Mouse (Mus musculus): Measurements from ENCODE around the gene Mrpl24. TPM values are rescaled to one million over a fixed set of nuclear protein-coding genes. Genes with fewer than 3 reads are reported as not detected.
A peak's percentile ranks its signal among the peaks of the same experiment; 100 is the strongest.
"Not testable (repeated sequence)": the region's sequence is repeated elsewhere in the genome, so short reads cannot be mapped to it uniquely, and the experiment has no call there.

The Mrpl24 gene
- total RNA-seq (2021): 10 to 100 TPM; 53.6 to 53.7 TPM
- long read RNA-seq, experiment 1, transcript Mrpl24-202 (6 exons, 1,339 nt): major isoform, 34 of 57 reads
- long read RNA-seq, experiment 1, transcript Mrpl24-201 (6 exons, 1,226 nt): minor isoform, 8 of 57 reads
- long read RNA-seq, experiment 1, partial matches to known transcripts: 1 of 57 reads
- long read RNA-seq, experiment 1, other reads (novel, unspliced or antisense): 10 of 57 reads
- long read RNA-seq, experiment 2, transcript Mrpl24-201 (6 exons, 1,226 nt): minor isoform, 8 of 63 reads
- long read RNA-seq, experiment 2, transcript Mrpl24-202 (6 exons, 1,339 nt): major isoform, 22 of 63 reads
- long read RNA-seq, experiment 2, partial matches to known transcripts: 0 of 63 reads
- long read RNA-seq, experiment 2, other reads (novel, unspliced or antisense): 31 of 63 reads

- DNase-seq (ENCODE audit: low spot score in 2 of 2): peak; percentile 74 to 84
Measured at GRCm38 (mm10) chr3:87919336-87920108, at the start of gene Mrpl24. Gene Mrpl24 (plus strand): TSS chr3:87919506.

DNA sequence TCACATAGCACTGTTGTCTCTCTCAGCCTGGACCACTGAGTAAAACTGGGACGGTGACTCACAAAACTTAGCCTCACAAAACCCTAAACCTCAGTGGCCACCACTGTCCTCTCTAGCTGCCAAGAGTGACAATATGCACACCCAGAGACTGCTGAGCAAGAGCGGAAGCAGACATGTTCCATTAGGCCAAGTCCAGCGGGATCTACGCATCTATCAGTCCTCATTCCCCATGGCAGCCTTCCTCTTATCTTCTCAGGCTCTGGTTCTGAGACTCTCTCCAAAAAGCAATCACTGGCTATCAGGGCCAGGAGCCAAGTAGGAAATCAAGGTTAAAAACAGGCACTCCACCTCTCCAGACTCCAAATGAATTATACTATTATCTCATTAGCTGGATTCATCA lies 41.6 kb upstream of the Mrpl24 start:
- DNase-seq (ENCODE audit: low spot score in 2 of 2): no peak

GRCm38 (mm10) chr3:87884291-87884690 lies 35.0 kb upstream of the Mrpl24 start:
- no peak for DNase-seq (ENCODE audit: low spot score in 2 of 2)

GRCm38 (mm10) chr3:87884708-87885251 lies 34.5 kb upstream of the Mrpl24 start:
- DNase-seq (ENCODE audit: low spot score in 2 of 2): peak in 1 of 2 experiments; percentile 22

DNA sequence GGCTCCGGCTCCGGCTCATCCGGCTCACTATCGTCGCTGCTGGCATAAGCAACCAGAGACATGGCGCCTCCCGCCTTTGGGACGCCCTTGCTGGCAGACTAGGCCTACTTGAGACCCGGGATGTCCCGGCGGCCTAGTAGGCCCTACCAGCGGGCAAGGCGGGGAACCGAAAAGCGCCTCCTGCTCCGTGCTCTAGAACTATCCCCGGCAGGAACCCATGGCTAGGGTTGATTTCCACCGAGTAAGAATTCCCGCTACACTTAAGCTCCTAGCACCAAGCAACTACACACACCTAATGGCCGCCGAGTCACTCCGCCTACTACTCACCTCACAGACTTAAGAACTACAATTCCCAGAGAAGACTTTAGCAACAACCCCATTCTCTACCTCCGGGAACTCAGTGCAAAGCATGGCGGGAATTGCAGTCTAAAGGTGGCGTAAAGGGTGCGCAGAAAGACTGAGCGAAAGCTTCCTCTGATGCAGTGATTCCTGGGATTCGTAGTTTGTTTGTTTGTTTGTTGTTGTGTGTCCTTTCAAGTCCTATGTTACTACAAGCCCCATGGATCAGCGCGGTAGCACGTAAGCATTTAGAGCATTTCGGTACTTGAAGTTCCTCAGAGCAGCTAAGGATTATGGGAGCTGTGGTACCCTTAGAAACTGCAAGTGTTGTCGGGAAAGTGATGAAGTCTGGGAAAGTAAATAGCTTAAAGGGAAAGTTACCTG lies 33.9 kb upstream of the Mrpl24 start, which contains the start of gene Prcc:
TSS of gene Prcc (minus strand) at position 328 of the 723 bp plus-strand sequence.
- peak; percentile 87 to 93 for DNase-seq (ENCODE audit: low spot score in 2 of 2)

DNA sequence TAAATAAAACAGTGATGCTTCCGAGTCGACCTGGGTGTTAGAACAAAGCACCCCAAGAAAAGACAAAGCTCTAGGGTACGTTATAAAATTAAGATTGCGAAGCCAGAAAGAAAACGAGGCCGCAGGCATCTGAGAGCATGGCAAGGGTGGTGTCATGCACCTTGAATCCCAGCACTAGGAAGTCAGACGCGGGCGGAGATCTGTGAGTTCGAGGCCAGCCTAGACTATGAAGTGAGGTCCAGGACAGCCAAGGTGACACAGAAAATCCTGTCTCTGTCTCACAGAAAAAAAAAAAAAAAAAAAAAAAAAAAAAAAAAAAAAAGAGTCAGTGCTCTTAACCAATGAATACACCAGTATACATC lies 33.3 kb upstream of the Mrpl24 start:
- no peak for DNase-seq (ENCODE audit: low spot score in 2 of 2)

DNA sequence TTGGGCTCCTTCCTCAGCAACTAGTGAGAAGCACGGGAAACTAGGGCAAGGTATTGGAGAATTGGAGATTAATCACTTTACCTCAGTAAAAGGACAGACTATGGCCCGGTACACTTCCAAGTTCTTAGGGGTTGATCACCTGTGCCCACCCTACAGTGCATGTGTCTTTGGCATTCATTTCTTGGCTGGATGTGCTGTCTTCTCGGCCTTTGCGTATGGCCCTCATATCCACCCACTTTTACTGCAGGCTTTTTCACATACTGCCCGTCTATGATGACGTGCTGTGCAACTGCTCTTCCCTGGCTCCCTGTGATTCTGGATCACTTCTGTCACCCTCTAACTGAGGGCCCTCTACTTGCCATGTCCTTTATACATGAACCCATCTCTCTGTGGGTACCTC lies 32.9 kb upstream of the Mrpl24 start:
- DNase-seq (ENCODE audit: low spot score in 2 of 2): no peak

DNA sequence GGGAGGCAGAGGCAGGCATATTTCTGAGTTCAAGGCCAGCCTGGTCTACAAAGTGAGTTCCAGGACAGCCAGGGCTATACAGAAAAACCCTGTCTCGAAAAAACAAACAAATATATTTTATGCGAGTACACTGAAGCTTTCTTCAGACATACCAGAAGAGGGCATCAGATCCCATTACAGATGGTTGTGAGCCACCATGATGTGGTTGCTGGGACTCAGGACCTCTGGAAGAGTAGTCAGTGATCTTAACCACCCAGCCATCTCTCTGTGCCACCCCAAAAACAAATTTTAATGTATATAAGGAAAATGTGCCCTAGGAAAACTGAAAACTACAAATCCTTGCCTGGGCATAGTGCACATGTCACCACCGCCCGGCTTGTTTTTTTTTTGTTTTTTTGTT lies 31.9 kb upstream of the Mrpl24 start:
- DNase-seq (ENCODE audit: low spot score in 2 of 2): not testable (repeated sequence)

DNA sequence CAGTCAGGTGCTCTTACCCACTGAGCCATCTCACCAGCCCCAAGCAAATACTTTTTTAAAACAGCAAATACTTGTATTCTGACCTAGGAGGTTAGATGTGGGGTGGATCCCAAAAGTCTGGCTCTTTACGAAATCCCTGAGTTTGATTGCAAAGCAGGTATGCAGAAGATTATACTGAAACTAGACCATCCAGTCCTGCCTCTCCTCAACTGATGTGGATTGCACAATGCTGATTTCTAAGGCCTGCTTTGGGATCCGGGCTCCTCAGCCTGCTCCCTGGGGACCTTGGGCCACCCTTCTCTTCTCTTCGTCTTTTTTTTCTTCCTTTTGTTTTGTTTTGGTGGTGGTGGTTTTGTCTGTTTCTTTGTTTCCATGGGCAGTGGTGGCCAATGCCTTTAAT lies 27.8 kb upstream of the Mrpl24 start:
- no peak for DNase-seq (ENCODE audit: low spot score in 2 of 2)

- DNase-seq (ENCODE audit: low spot score in 2 of 2): no peak
Measured at GRCm38 (mm10) chr3:87893367-87893905, 25.9 kb upstream of the Mrpl24 start.

DNA sequence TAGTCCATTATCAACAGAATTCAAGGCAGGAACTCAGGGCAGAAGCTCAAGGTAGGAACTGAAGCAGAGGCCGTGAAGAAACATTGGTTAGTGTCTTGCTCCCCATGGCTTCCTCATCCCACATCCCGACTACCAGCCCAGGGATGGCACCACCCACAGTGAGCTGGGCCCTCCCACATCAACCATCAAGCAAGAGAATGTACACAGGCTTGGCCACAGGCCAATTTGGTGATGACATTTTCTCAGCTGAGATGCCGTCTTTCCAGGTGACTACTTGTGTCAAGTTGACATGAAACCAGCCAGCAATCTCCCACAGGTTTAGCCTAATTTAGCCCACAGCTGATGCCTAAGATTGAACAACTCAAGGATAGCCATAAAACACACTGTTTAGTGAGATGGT lies 20.0 kb upstream of the Mrpl24 start:
- no peak for DNase-seq (ENCODE audit: low spot score in 2 of 2)

- no peak for DNase-seq (ENCODE audit: low spot score in 2 of 2)
Measured at GRCm38 (mm10) chr3:87899776-87900175, 19.5 kb upstream of the Mrpl24 start.

DNA sequence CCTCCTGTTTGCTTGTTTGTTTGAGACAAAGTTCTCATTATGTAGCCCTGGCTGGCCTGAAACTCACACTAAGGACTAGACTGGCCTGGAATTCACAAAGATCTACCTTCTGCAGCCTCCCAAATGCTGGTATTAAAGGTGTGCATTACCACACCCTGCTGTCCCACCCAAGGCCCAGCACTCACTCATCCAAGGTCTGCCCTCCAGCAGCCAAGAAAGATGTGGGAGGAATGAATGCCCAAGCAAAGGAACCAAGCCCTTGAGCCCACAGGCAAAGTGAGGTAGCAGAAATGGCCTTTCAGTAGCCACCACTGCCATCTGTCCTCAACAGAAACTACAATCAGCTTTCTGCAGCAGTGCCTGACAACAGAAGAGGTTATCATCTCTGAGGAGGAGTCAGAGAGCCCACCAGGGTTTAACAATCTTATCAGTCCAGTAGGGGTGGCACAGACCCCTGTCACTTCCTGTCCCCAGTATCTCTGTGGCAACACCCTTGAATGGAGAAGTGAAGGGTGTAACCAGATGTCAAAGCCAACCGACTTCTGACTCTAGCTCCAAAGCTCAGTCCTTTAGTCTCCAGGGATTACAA lies 18.2 kb upstream of the Mrpl24 start:
- DNase-seq (ENCODE audit: low spot score in 2 of 2): no peak

DNA sequence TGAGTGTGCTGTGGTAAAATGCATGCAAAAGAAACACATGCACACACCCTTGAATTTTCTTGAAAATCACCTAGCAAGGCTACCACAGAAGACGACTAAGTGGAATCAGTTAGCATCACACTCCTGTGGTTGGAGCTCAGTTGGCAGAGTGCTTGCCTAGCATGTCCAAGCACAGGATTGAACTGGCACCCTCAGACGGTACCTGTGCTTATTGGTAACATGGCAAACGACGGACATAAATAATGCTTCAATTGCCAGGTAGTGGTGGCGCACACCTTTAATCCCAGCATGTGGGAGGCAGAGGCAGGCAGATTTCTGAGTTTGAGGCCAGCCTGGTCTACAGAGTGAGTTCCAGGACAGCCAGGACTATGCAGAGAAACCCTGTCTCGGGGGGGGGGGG lies 17.3 kb upstream of the Mrpl24 start:
- DNase-seq (ENCODE audit: low spot score in 2 of 2): not testable (repeated sequence)

DNA sequence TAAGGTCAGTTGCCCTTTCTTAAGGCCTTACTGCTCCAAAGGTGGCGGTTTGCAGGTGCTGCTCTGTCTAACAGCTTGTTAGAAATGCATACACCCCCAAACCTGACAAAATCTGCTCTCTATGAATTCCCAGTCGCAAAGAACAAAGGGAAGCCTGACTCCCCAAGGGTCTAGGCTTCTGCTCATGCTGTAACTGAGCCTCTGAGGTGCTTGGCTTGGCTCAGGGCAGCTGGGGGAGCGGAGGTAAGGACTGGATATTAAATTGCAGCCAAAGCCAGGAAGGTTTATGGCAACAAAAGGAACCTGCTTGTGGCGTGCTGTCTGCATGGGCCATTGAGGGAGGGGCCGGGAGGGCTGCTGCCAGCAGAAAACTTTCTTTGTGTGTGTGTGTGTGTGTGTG lies 15.5 kb upstream of the Mrpl24 start:
- no peak for DNase-seq (ENCODE audit: low spot score in 2 of 2)

DNA sequence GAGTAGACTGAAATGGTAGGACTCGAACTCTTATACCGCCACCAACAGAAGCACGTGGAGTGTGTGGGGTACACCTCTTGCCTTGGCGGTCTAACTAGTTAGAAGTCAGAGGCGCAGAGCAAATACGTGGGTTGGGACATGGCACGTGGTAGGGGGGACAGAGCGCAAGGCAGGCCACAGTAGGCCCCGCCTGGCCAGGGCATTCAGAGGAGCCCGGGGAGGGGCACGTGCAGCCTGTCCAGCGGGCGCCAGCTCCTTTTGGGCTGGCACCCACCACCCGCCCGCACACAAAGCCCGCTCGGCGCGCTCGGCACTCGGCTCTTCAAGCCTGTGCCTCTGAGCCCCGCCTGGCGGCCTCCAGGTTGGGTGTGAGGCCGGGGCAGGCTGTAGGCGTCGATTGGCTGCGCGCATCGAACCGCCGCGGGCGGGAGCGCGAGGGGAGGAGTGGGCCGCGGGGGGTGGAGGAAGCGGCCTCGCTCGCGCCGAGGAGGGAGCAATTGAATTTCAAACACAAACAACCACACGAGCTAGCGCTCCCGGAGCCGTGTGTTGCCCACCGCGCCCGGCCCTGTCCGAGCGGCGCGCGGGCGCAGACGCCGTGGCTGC lies 13.3 kb upstream of the Mrpl24 start, which contains the start of gene Hdgf:
TSS of gene Hdgf (plus strand) at position 442 of the 606 bp plus-strand sequence.
- peak; percentile 85 to 95 for DNase-seq (ENCODE audit: low spot score in 2 of 2)

DNA sequence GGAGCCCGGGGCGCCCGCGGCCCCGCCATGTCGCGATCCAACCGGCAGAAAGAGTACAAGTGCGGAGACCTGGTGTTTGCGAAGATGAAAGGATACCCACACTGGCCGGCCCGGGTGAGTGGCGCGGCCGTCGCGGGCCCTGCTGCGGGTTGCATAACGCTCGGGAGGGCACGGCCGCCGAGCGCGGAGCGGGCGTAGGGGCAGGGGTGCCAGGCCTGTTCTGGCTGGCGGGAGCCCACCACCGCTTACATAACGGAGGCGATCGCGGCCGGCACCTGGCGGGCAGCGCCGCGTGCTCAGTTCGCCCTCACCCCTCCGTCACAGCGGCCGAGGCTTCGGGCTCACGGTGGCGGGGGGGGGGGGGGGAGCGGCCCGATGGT lies 12.7 kb upstream of the Mrpl24 start:
- DNase-seq (ENCODE audit: low spot score in 2 of 2): peak; percentile 37 to 57

- peak; percentile 23 to 24 for DNase-seq (ENCODE audit: low spot score in 2 of 2)
Measured at GRCm38 (mm10) chr3:87906981-87907857, 12.1 kb upstream of the Mrpl24 start.

DNA sequence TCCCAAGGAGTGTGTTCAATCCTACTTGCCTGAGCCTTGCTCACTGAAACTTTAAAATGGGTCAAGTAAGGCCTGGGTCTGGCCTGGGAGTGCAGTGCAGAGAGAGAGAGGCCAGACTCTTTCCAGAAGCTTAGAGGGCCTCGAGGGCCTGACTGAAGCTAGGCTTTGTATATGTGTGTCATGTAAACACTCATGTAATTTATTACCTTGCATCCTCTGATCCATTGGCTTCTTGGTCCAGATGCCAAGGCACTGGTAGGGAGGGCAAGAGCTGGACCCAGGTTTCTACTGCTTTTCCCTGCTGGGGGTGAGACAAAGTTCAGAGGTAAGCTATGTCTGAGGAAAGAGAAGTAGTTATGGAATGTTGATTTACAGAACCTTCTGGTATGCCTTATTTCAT lies 11.4 kb upstream of the Mrpl24 start:
- no peak for DNase-seq (ENCODE audit: low spot score in 2 of 2)

All from left cerebral cortex, adult 18-20 months (tissue).